Mouse (Mus musculus) heart, postnatal 0 days (tissue): ENCODE measurements around the gene Tmem184a.

Experiments used
- CTCF ChIP-seq: IDR thresholded peaks from 2 replicates; pipeline ENCODE4 v1.5.1; 2016; ENCODE audit warnings: antibody characterized with exemption, control low read depth, low read depth
- EP300 ChIP-seq: IDR thresholded peaks from 2 replicates; pipeline ENCODE4 v1.6.1; 2016; ENCODE audit warnings: antibody characterized with exemption, low read depth

DNA sequence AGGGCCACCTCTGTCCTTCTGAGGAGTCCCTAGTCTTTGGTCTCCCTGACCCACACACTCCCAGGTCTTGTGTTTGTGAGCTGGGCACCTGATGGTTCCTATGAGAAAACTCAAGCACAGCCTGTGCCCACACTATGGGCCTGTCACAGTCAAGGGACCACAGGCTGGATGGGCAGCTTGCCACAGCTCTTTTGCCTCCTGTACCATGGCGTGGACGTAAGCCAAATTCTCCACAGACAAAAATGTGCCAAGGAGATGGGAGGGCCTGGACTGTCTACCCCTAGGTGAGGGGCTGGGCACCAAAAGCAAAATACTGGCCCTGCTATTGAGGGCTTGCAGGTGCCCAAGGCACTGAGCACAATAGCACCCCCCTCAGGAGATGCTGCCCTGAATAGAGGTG lies 63.1 kb downstream of the Tmem184a start:
- TF ChIP-seq CTCF (no peak), EP300 (no peak)
